Mouse (Mus musculus): ENCODE measurements at regions not wholly inside any gene's neighbourhood (a gene's known extent, or its start where the extent isn't known, plus 50 kb on each side); places are given as distances from the start of the nearest gene placed in this dataset.

- peak; percentile 81 for ATAC-seq
These were observed 341.0 kb downstream of the Zfp706 start for GRCm38 (mm10) chr15:36666566-36666965.

- no peak for ATAC-seq
These were observed 343.2 kb downstream of the Zfp706 start for GRCm38 (mm10) chr15:36664391-36664790.

- no peak for ATAC-seq
These were observed 346.6 kb downstream of the Zfp706 start for GRCm38 (mm10) chr15:36660986-36661385.

Measured in inflammation-experienced regulatory T-cells, adult 6 months (primary cell).